Mouse (Mus musculus): ENCODE measurements at regions not wholly inside any gene's neighbourhood (a gene's known extent, or its start where the extent isn't known, plus 50 kb on each side); places are given as distances from the start of the nearest gene placed in this dataset.
"Not testable (repeated sequence)": the region's sequence is repeated elsewhere in the genome, so short reads cannot be mapped to it uniquely, and the experiment has no call there.

- DNase-seq (ENCODE audit: low read depth) = not testable (repeated sequence)
Observed at GRCm38 (mm10) chr1:112486046-112486445, 621.3 kb upstream of the Dsel start.

- DNase-seq (ENCODE audit: low read depth) = peak; percentile 24
Observed at GRCm38 (mm10) chr1:112456047-112456446, 591.3 kb upstream of the Dsel start.

- no peak for DNase-seq (ENCODE audit: low read depth)
Observed at GRCm38 (mm10) chr1:112452390-112452789, 587.7 kb upstream of the Dsel start.

- DNase-seq (ENCODE audit: low read depth) = no peak
Observed at GRCm38 (mm10) chr1:112451622-112452021, 586.9 kb upstream of the Dsel start.

- DNase-seq (ENCODE audit: low read depth) = no peak
Observed at GRCm38 (mm10) chr1:112439109-112439508, 574.4 kb upstream of the Dsel start.

- no peak for DNase-seq (ENCODE audit: low read depth)
Observed at GRCm38 (mm10) chr1:112416350-112417083, 551.8 kb upstream of the Dsel start.

GRCm38 (mm10) chr1:112388807-112389206, 524.1 kb upstream of the Dsel start:
- no peak for DNase-seq (ENCODE audit: low read depth)

GRCm38 (mm10) chr1:112384015-112384414, 519.3 kb upstream of the Dsel start:
- no peak for DNase-seq (ENCODE audit: low read depth)

- DNase-seq (ENCODE audit: low read depth) = peak; percentile 24
Observed at GRCm38 (mm10) chr1:112379651-112380264, 515.0 kb upstream of the Dsel start.

GRCm38 (mm10) chr1:112378660-112379059, 513.9 kb upstream of the Dsel start:
- DNase-seq (ENCODE audit: low read depth) = no peak

GRCm38 (mm10) chr1:112355816-112356215, 491.1 kb upstream of the Dsel start:
- DNase-seq (ENCODE audit: low read depth) = no peak
